Mouse (Mus musculus): ENCODE results near the gene Adra2b. TPM values are rescaled to one million over a fixed set of nuclear protein-coding genes. Genes with fewer than 3 reads are reported as not detected.

The Adra2b gene
- polyA plus RNA-seq (2014; fragmentation: Illumina TruSeq; extraction: RNeasy Lipid Tissue Mini Kit (QIAGEN cat#74804); ENCODE audit: low read depth, low replicate concordance), result 0.57 TPM

GRCm38 (mm10) chr2:127362459-127363281, at the start of gene Adra2b:
Adra2b (plus strand) TSS chr2:127363208.

DNA sequence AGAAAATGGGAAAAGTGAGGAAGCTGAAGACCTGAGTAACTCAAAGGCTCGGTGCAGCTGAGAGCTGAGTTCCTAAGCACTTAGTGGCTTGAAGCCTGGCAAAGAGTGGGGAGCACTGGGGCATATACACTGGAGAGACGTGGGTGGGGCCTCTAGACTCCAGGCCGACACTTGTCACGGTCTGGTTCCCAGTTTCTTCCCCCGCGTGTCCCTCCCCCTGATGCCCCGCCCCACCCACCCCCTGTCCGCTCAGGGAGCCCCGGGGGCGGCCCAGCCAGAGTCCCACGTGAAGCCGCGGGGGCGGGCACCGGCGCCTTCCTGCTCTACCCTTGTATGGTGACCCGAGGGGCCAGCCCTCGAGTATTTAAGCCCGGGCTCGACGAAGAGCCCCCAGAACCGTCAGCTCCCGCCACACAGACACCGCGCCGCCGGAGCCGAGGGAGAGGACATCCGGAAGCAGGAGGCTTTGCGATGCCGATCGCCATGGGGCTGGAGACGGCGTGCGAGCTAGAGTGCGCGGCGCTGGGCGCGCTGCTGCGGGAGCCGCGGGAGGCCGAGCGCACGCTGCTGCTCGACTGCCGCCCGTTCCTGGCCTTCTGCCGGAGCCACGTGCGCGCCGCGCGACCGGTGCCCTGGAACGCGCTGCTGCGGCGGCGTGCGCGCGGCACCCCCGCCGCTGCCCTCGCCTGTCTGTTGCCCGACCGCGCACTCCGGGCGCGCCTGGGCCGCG, 27.1 kb upstream of the Adra2b start, which contains the start of gene Dusp2:
TSS of gene Dusp2 (plus strand) at position 393 of the 730 bp plus-strand sequence.

GRCm38 (mm10) chr2:127338416-127338815, 24.6 kb upstream of the Adra2b start, which contains the start of gene Astl:
Astl (plus strand) TSS chr2:127338639.

Other genes with a start within 250 kb of the Adra2b start
- gene Ncaph, start 229.3 kb upstream of the Adra2b start, polyA plus RNA-seq (2014; fragmentation: Illumina TruSeq; extraction: RNeasy Lipid Tissue Mini Kit (QIAGEN cat#74804); ENCODE audit: low read depth, low replicate concordance), result 2.2 TPM
- 9.2 TPM for gene Itpripl1, start 219.8 kb upstream of the Adra2b start, polyA plus RNA-seq (2014; fragmentation: Illumina TruSeq; extraction: RNeasy Lipid Tissue Mini Kit (QIAGEN cat#74804); ENCODE audit: low read depth, low replicate concordance)
- gene 1810024B03Rik, start 154.9 kb upstream of the Adra2b start, polyA plus RNA-seq (2014; fragmentation: Illumina TruSeq; extraction: RNeasy Lipid Tissue Mini Kit (QIAGEN cat#74804); ENCODE audit: low read depth, low replicate concordance), result 3.2 TPM
- gene Snrnp200, start 154.8 kb upstream of the Adra2b start, polyA plus RNA-seq (2014; fragmentation: Illumina TruSeq; extraction: RNeasy Lipid Tissue Mini Kit (QIAGEN cat#74804); ENCODE audit: low read depth, low replicate concordance), result 44.5 TPM
- 51.1 TPM for gene Ciao1, start 115.4 kb upstream of the Adra2b start, polyA plus RNA-seq (2014; fragmentation: Illumina TruSeq; extraction: RNeasy Lipid Tissue Mini Kit (QIAGEN cat#74804); ENCODE audit: low read depth, low replicate concordance)
- gene Tmem127, start 115.3 kb upstream of the Adra2b start, polyA plus RNA-seq (2014; fragmentation: Illumina TruSeq; extraction: RNeasy Lipid Tissue Mini Kit (QIAGEN cat#74804); ENCODE audit: low read depth, low replicate concordance), result 38.5 TPM
- 48.1 TPM for gene Stard7, start 93.0 kb upstream of the Adra2b start, polyA plus RNA-seq (2014; fragmentation: Illumina TruSeq; extraction: RNeasy Lipid Tissue Mini Kit (QIAGEN cat#74804); ENCODE audit: low read depth, low replicate concordance)
- gene Dusp2, start 27.0 kb upstream of the Adra2b start, polyA plus RNA-seq (2014; fragmentation: Illumina TruSeq; extraction: RNeasy Lipid Tissue Mini Kit (QIAGEN cat#74804); ENCODE audit: low read depth, low replicate concordance), result 1.4 TPM
- gene Astl, start 24.6 kb upstream of the Adra2b start, polyA plus RNA-seq (2014; fragmentation: Illumina TruSeq; extraction: RNeasy Lipid Tissue Mini Kit (QIAGEN cat#74804); ENCODE audit: low read depth, low replicate concordance), result not detected
- 0.73 TPM for gene Gpat2, start 62.0 kb downstream of the Adra2b start, polyA plus RNA-seq (2014; fragmentation: Illumina TruSeq; extraction: RNeasy Lipid Tissue Mini Kit (QIAGEN cat#74804); ENCODE audit: low read depth, low replicate concordance)
- 43.4 TPM for gene Fahd2a, start 81.4 kb downstream of the Adra2b start, polyA plus RNA-seq (2014; fragmentation: Illumina TruSeq; extraction: RNeasy Lipid Tissue Mini Kit (QIAGEN cat#74804); ENCODE audit: low read depth, low replicate concordance)
- 28.1 TPM for gene Kcnip3, start 158.9 kb downstream of the Adra2b start, polyA plus RNA-seq (2014; fragmentation: Illumina TruSeq; extraction: RNeasy Lipid Tissue Mini Kit (QIAGEN cat#74804); ENCODE audit: low read depth, low replicate concordance)
- 364 TPM for gene Prom2, start 178.3 kb downstream of the Adra2b start, polyA plus RNA-seq (2014; fragmentation: Illumina TruSeq; extraction: RNeasy Lipid Tissue Mini Kit (QIAGEN cat#74804); ENCODE audit: low read depth, low replicate concordance)
- 4.7 TPM for gene Zfp661, start 223.9 kb downstream of the Adra2b start, polyA plus RNA-seq (2014; fragmentation: Illumina TruSeq; extraction: RNeasy Lipid Tissue Mini Kit (QIAGEN cat#74804); ENCODE audit: low read depth, low replicate concordance)
- 60.1 TPM for gene Mrps5, start 224.0 kb downstream of the Adra2b start, polyA plus RNA-seq (2014; fragmentation: Illumina TruSeq; extraction: RNeasy Lipid Tissue Mini Kit (QIAGEN cat#74804); ENCODE audit: low read depth, low replicate concordance)

Data from adipose tissue, adult 10 weeks (tissue).